Mouse (Mus musculus): ENCODE results near the gene Cacna2d3. TPM values are rescaled to one million over a fixed set of nuclear protein-coding genes. Genes with fewer than 3 reads are reported as not detected.
A peak's percentile ranks its signal among the peaks of the same experiment; 100 is the strongest.

Gene Cacna2d3
- total RNA-seq, 2 experiments from 2014 or later, result 117 to 127 TPM

DNA sequence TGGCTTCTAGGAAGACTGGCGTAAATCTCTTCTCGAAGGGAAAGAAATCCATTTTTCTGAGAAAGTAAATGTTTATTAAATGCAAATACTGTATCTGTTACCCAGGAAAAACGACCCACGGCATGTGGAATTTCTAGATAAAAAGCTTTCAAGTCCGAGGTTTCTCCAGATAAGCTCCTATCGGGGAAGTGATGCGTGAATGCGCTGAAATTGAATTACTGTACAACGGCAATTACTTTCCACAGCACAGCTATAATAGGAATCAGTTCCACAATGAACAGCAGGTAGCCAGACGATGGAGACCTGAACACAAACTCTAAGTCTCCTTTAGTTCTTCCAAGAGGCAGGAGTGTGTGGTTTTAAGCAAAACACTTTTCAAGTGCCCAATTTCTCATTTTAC is 193.0 kb downstream of the Cacna2d3 start:
- no peak for DNase-seq (ENCODE audit: low spot score in 2 of 2)
- intact Hi-C loops (cut with DNase I), result no loop called here

DNA sequence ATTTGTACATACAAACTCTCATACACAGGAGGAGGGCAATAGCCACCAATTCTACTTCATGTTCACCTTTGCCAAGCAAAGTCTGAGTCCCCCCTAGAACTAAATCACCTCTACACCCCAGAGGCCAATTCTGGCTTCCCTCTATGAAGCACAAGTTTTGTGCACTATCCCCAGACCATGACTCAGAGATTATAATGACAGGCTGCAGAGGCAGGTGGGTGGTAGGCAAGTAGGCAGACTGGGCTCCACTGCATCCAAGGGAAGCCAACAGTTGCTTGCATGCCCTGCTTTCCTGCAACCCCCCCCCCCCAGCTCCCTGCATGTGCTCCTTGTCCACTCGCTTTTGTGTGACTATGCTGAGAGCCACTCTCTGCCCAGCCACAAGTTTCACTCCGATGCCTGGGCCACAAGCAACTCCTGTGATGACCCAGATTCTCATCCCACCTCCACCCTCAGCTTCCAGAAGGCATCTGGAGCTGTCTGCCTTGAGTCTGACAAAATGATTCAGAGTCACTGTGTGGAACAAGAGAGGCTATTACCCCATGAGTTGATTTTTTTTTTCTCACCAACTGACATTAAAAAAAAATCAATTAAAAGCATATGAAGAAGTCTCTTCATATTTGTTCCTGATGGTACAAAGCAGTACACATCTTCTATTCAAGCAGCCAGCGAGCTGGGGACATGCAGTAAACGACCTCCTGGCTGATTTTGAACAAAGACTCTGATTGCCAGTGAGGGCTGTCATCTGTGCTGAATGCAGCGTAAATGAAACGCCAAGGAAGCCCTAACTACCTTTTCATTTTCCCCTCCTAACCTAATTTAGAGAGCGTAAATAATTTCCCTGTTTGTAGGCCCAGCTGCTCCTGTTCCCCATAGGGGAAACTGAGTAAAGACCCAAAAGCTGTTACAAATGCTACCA is 201.7 kb downstream of the Cacna2d3 start:
- intact Hi-C loops (cut with DNase I), result no loop called here
- peak; percentile 12 to 19 for DNase-seq (ENCODE audit: low spot score in 2 of 2)

DNA sequence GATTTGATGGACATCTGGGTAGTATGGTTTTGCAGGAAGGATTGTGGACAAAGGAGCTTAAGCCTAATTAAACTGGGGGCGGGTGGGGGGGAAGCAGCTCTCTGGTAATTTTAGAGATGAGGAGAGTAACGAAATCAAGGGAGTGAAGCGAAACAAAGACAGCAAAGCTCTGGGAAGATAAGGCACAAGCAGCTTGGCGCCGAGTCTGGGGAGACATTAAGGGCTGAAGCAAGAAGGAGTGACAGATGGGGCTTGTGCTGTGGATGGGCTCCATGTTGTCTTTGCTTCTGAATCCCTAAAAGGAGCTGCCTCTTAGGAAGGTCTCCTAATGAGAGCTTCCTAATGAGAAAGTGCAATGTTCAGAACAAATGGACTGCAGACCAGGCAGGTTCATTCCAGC is 219.0 kb downstream of the Cacna2d3 start:
- no peak for DNase-seq (ENCODE audit: low spot score in 2 of 2)
- intact Hi-C loops (cut with DNase I), result no loop called here

DNA sequence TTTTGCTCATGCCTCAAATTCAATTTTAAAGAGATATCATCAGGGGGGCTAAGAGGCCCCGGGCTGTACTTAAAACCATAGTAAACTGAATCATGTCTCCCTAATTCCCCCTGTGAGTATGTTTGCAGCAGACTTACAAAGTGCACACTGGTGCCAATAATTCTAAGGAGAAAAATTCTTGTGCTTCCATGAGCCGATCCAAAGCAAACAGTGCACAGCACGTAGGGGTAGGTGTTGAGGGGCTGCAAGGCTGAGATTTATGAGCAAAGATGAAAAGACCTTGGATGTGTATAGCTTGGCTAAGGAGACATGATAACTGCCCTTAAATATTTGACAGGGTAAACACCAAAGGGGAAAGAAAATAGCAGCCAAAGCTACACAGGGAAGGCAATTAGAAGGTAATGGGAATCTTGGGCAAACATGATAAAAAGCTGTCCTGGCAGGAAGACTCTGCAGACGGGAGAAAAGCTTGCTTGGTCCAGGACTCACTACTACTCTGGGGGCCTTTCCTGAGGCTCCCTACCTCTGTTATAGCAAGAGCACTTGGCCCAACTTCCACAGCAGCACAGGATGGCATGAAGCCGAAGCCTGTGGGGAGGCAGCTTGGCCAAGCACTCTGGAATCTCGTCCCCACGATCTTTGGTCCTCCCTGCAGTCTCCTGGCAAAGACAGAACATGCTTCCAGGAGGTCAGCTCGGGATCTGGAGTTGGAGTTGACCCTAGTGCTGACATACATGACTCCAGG is 222.9 kb downstream of the Cacna2d3 start:
- intact Hi-C loops (cut with DNase I), result no loop called here
- DNase-seq (ENCODE audit: low spot score in 2 of 2), result no peak

DNA sequence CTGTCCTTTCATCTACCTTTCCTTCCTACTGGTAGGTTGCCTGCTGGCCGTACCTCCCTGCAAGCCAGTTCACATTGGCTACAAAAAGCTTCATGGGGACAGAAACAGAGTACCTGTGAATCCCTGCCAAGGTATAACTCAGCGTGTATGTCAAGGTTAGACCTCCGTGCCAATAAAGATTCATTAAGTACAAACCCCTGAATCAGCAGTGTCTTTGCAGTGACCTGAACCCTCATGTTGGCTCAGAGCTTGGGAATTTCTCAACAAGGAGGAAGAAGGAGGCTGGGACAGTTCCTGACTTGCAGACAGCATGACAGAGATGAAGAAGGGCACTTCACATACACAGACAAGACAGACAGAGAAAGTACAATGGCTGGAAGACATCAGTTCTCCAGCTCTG is 225.1 kb downstream of the Cacna2d3 start:
- no peak for DNase-seq (ENCODE audit: low spot score in 2 of 2)
- intact Hi-C loops (cut with DNase I), result no loop called here

DNA sequence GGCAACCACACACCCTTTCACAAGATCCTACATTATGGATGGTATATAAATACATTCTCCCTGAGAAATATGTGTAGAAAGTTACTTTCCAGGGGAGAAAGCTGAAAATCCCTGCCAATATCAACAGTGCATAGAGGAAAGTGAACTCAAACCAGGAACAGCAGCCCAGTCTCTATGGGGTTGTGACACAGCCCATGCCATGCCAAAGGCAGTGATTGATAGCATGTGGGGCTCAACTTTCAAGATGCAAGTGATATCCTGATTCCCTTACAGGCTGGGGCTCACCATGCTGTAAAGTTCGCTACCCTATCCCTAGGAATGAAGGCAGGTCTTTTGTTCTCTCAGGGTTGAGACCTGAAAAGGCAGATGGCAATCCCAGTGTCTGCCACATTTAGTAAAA is 229.9 kb downstream of the Cacna2d3 start:
- no peak for DNase-seq (ENCODE audit: low spot score in 2 of 2)
- intact Hi-C loops (cut with DNase I), result no loop called here

DNA sequence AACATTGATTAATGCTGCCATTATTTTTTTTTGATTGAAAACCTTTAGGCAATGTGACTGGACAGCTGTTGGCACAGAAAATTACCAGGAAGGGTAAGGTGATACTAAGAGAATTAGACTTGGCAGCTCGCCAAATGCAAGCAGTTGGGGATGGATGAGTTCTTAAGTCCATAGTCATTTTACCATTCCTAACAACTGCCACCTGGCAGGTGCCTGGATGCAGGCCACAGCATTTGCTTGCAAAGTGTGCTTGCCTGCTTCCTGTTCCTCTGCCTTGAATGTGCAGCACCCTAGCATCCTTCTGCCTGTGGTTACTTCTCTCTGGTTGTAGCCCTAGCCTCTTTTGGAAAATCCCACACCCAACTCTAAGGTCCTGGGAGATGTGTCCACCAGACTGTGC is 236.2 kb downstream of the Cacna2d3 start:
- no peak for DNase-seq (ENCODE audit: low spot score in 2 of 2)
- intact Hi-C loops (cut with DNase I), result no loop called here

DNA sequence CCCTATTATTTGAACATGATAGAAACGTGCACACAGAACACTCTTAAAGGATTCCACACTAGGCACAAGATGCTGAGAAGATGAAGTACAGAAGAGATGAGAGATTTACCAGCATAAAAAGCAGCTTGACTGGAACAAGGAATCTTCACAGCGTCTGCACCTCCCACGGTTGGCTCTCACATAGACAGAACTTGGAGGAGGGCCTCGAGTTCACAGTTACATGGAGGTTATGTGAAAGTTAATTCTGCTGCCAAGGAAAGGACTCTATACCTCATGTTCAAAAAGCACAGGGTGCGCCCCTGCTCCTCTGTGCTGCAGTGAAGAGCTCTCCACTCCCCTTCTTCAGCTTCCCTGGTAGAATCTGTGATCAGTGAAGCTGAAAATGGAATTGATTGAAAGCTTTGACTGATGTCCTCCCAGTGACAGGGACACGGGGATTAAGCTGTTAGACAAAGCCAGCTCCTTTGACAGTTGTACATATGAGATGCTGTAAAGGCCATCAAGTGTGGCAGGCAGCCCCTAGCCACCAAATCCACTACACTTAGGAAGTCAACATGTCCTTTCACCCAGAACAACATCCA is 243.2 kb downstream of the Cacna2d3 start:
- peak; percentile 57 to 73 for DNase-seq (ENCODE audit: low spot score in 2 of 2)
- intact Hi-C loops (cut with DNase I), result no loop called here

DNA sequence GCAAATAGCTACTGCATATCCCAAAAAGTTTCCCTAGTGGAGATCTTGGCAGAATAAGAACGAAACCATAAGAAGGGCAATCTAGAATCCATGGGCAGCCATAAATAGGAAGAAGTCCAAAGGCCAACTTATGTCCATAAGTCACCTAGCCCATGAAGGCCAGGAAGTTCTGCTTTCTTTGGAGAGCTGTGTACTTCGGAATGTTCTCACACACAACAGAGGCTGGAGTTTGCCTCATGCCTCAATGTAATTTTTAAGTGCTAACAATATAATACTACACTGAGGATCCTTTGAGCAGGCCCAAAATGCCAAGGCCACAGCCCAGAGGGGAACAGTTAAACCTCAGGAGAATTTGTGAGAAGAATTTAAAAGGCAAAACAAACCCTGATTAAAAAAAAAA is 257.4 kb downstream of the Cacna2d3 start:
- DNase-seq (ENCODE audit: low spot score in 2 of 2), result no peak
- intact Hi-C loops (cut with DNase I), result no loop called here

DNA sequence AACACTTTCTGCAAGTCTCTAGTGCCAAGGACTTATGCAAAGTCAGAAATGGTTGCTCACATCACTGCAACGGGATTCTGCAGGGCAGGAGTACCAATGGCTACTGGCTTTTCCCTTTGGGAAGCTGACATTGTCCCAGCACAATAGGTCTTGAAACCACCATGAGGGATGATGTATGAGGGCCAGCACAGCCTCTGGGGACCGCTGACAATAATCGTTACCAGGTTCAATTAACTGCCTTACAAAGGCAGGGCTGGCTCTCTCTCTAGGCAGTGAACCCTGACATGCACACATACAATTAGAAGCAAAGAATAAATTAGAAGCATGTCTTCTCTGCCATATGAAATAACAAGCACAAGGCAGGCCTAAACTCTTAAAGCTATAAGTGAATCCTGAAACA is 272.5 kb downstream of the Cacna2d3 start:
- intact Hi-C loops (cut with DNase I), result loop anchor here (10.0 kb wide), 1 partner anchor 324 kb away; no protein-coding TSS in a partner anchor
- DNase-seq (ENCODE audit: low spot score in 2 of 2), result no peak

DNA sequence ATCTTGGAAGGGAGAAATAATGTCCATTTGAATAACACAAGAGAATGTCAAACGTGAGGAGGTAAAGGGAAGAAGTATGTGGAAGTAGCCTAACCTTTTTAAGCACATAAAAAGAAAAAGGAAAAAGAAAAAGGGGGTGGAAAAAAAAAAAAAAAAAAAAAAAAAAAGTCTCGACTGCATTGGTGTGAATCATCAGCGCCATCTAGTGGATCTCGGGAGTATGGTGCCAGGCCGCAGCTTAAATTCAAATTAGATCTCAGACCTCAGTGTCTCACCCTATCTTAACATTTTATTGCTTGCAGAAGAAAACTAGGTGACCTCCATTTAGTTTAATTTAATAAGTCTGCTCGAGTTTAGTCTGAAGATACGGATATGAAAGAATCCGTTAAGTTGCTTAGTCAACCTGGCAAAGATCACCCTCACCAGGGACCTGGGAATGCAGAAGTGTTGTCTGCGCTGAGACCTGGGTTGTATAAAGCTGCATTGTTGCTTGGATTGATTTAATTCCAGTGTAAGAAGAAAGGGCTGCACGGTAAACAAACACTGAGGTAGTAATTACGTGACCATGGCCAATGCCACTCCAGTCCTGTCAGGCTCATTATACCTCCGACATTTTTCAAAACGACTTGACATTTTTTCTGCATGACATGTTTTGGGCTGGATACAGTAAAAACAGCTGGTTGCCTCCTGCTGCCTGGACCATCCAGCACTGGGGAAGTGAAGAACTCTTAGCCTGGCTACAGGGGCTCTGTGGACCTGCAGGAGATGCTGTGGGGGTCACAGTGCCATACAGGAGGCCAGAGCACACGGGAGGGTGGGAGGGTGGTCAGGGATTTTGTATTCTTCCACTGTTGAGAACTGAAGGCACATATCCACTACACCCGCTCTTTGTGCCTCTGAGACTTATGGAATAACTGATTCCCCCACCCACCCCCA is 278.3 kb downstream of the Cacna2d3 start:
- intact Hi-C loops (cut with DNase I), result loop anchor here (10.0 kb wide), 1 partner anchor 319 kb away; no protein-coding TSS in a partner anchor

DNA sequence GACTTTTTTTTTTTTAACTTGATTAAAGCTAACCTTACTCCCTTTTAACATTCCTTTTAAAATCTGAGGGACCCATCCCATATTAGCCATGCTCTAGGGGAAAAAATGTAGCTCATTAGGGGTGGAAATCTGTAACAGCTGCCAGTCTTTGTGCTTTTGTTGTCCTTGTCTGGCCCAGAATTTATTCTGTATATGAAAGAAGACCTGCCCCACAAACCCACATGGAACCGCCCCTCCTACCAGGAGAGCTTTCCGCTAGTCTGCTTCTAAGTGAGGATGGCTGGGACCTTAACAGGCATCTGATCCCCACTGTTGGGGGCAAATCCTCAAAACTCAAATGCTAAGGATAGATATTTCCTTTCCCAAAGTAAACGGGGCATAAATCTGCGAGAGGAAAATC is 279.2 kb downstream of the Cacna2d3 start:
- no peak for DNase-seq (ENCODE audit: low spot score in 2 of 2)
- intact Hi-C loops (cut with DNase I), result loop anchor here (10.0 kb wide), 1 partner anchor 318 kb away; no protein-coding TSS in a partner anchor

More for the DNA sequence above, 278.3 kb downstream of the Cacna2d3 start:
- peak; percentile 82 to 85 for DNase-seq (ENCODE audit: low spot score in 2 of 2)

DNA sequence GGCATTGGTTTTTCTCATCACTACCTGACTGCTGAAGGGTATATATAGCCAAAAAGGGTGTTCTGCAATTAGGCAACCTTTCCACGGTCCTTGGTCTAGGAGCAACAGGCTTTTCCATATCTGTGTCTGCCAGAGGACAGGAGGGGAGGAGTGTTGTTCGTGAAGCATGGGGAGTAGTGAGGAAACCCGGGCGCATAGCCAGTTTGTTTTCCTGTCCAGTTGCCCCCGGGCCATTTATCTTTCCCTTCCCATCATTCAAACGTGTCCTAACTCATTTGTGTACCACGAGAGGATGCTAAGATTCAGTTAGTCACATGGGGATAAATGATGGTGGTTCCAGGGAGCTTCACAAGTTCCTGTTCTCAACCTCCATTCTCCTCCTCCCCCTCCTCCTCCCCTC is 283.0 kb downstream of the Cacna2d3 start:
- intact Hi-C loops (cut with DNase I), result no loop called here

DNA sequence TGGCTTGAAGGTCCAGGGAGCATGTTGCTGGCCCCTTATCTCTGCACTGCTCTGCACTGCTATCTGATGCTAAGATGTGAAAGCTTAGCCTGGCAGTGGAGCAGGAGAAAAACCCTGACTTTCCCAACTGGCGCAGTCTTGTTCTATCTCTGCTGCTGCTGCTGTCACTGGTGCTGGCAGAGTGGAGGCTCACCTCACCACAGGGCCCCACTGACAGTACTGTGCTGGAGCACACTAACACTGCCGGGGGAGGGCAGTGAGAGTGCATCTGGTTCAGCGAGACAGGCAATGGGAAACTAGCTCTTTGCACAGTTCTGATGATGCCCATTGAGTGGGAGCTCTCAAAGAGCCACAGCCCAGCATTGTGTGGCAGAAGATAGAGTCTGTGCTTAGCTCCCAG is 283.4 kb downstream of the Cacna2d3 start:
- DNase-seq (ENCODE audit: low spot score in 2 of 2), result peak in 1 of 2 experiments; percentile 27
- intact Hi-C loops (cut with DNase I), result no loop called here

More for the DNA sequence above, 283.0 kb downstream of the Cacna2d3 start:
- DNase-seq (ENCODE audit: low spot score in 2 of 2), result no peak

DNA sequence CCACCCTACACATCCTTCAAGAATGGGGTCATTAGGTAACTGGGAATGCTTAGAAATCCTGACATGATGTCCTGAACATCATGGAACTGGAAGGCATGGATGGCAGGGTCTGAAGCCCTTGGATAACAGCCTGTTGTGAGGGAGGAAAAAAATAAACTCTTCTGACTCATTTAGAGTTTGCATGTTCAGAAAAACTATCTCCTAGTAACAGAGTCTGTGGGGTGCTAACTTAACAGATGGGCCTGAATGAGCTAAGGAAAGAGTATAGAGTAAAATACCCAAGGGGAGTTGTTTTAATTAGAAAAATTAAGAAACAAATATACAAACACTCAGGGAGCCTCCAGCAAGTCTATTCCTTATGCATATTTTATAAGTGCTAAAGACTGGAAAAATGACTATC is 286.5 kb downstream of the Cacna2d3 start:
- DNase-seq (ENCODE audit: low spot score in 2 of 2), result peak in 1 of 2 experiments; percentile 7
- intact Hi-C loops (cut with DNase I), result no loop called here

DNA sequence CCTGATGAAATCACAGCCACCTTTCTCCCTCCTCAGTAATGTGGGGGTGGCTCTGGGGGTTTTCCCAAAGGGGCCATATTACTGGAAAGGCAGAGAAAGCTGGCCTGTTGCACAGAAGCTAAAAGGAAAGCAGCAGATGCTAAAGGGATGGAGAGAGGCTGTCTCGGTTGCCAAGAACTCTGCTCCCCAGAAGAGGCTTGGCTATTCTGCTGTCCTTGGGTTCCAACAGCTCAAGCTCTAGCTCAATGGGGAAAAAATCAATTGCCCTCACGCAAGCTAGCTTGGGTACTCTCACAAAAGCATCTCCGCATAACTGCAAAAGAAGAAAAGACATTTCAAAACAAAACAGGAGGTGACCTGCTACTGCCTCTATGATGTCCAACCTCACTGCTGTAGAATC is 287.9 kb downstream of the Cacna2d3 start:
- DNase-seq (ENCODE audit: low spot score in 2 of 2), result no peak
- intact Hi-C loops (cut with DNase I), result no loop called here

DNA sequence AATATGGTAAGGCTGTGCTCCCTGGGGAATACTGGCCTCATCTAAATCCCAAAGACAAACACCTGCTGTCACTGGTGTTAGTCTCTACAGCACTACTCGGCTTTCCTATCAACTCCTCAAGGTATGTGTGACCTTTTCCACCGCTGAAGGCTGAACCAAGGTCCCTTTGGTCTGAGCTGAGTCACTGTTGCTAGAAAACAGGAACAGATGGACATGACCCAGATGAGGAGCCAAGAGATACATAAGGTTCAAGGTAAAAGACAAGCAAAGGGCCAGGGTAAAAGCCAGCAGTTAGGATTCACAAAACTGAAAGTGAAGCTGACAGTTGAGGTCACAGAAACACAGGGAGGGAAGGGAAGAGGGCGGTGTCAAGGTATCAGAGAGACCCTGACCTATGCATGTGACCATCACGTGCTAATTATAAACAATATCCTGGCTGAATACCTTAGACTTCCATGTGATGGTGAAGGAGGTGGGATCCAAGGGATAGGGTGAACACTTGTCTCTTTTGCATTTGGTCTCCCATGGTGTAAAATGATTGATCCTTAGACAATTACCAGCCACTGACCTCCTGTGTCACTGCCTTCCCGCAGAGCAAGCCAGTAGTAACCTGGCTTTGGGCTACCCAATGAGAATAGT is 288.5 kb downstream of the Cacna2d3 start:
- intact Hi-C loops (cut with DNase I), result no loop called here
- DNase-seq (ENCODE audit: low spot score in 2 of 2), result no peak

DNA sequence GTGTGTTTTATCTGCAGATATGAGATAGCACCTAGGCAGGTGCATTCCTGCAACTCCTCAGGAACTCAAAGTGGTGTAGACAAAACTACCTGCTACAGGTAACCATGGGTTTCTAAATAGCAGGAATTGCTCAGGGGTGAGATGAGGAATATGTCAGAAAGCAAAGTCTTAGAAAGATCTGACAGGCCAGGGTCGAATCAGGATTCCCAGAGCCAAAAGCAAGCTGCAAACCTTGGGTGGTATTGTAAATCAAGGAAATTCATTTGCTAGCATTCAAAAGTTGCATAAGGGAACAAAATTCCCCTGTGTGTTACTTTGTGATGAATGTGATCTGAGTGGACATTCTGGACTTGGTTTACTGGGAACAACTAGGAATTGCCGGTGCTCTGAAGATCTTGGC is 291.9 kb downstream of the Cacna2d3 start:
- intact Hi-C loops (cut with DNase I), result no loop called here

DNA sequence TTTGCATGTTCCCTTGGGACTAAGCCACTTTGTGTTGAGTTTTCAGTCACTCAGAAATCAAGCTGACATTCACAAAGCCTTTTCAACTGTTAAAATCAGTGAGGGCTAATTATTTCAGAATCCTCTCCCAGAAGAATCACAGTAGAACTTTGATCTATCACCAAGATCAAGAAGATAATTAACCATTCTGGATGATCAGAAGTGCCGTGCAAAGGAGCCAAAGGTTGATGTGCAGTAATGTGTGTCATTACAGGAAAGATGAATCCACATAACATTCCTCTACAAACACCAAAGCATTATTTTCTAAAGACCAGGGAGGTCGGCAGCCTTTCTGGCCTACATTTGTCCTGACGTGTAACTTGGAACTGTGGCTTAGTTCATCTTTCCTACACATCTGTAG is 296.0 kb downstream of the Cacna2d3 start:
- no peak for DNase-seq (ENCODE audit: low spot score in 2 of 2)
- intact Hi-C loops (cut with DNase I), result no loop called here

More for the DNA sequence above, 291.9 kb downstream of the Cacna2d3 start:
- no peak for DNase-seq (ENCODE audit: low spot score in 2 of 2)
